Mouse (Mus musculus): ENCODE results near the gene Faap100. TPM values are rescaled to one million over a fixed set of nuclear protein-coding genes. Genes with fewer than 3 reads are reported as not detected.

The Faap100 gene
- total and polyA plus RNA-seq, 3 experiments, result 7.7 to 17.7 (median 14.3) TPM

- no peak for DNase-seq (ENCODE audit: extremely low read depth)
- Histone ChIP-seq H3K36me3 (replicated peaks in 1 of 2; ENCODE audit: control insufficient read depth in 1 of 2, insufficient read depth in 1 of 2, low read length in 1 of 2) (peaks cover 24 to 87% of the 10 kb centered on the region in 2 experiments), H3K27ac (ENCODE audit: insufficient read depth, low read depth) (no peak overlapping the region), H3K4me3 (replicated peaks in 1 of 3; ENCODE audit: low read depth in 2 of 3, low read length in 2 of 3, poor library complexity in 1 of 3) (no peak overlapping the region), H3K9ac (ENCODE audit: insufficient read depth, low read depth) (no peak overlapping the region), H3K4me2 (ENCODE audit: insufficient read depth, low read depth, poor library complexity, severe bottlenecking) (no peak overlapping the region), H3K4me1 (ENCODE audit: control insufficient read depth in 1 of 2, insufficient read depth in 2 of 2) (peaks cover 11 to 20% of the 10 kb centered on the region in 2 experiments), H3K79me2 (replicated peaks; ENCODE audit: control insufficient read depth, extremely low read depth, insufficient read depth, poor library complexity, severe bottlenecking) (no peaks in the 10 kb centered on the region), H3K9me3 (replicated peaks; ENCODE audit: low read length) (no peaks in the 10 kb centered on the region), H3K27me3 (replicated peaks) (no peaks in the 10 kb centered on the region)
- TF ChIP-seq NELFE (IDR thresholded peaks at IDR 0.05; ENCODE audit: low read depth, low read length) (no peak), SMC3 (IDR thresholded peaks at IDR 0.05; ENCODE audit: low read depth, low read length) (no peak), ZC3H11A (IDR thresholded peaks at IDR 0.05; ENCODE audit: low read depth, low read length) (no peak)
- in situ Hi-C loops (cut with MboI; ENCODE audit: low pct_ligation_motif_present, low pct_unique_long_range_greater_than_20kb, low sequenced_read_pairs), result no loop called here
- dilution Hi-C loops (cut with MboI; ENCODE audit: extremely low pct_ligation_motif_present, extremely low pct_unique_long_range_greater_than_20kb, low sequenced_read_pairs), result no loop called here
Measured at GRCm38 (mm10) chr11:120373820-120374586, 4.6 kb downstream of the Faap100 start.

GRCm38 (mm10) chr11:120373025-120373424 lies 5.5 kb downstream of the Faap100 start:
- Histone ChIP-seq H3K4me2 (ENCODE audit: insufficient read depth, low read depth, poor library complexity, severe bottlenecking) (no peak overlapping the region), H3K9ac (ENCODE audit: insufficient read depth, low read depth) (no peak overlapping the region), H3K79me2 (replicated peaks; ENCODE audit: control insufficient read depth, extremely low read depth, insufficient read depth, poor library complexity, severe bottlenecking) (no peaks in the 10 kb centered on the region), H3K36me3 (replicated peaks in 1 of 2; ENCODE audit: control insufficient read depth in 1 of 2, insufficient read depth in 1 of 2, low read length in 1 of 2) (peaks cover 24 to 95% of the 10 kb centered on the region in 2 experiments), H3K27ac (ENCODE audit: insufficient read depth, low read depth) (no peak overlapping the region), H3K9me3 (replicated peaks; ENCODE audit: low read length) (no peaks in the 10 kb centered on the region), H3K4me3 (replicated peaks in 1 of 3; ENCODE audit: low read depth in 2 of 3, low read length in 2 of 3, poor library complexity in 1 of 3) (no peak overlapping the region), H3K27me3 (replicated peaks) (no peaks in the 10 kb centered on the region), H3K4me1 (ENCODE audit: control insufficient read depth in 1 of 2, insufficient read depth in 2 of 2) (peaks cover 8 to 15% of the 10 kb centered on the region in 2 experiments)
- dilution Hi-C loops (cut with MboI; ENCODE audit: extremely low pct_ligation_motif_present, extremely low pct_unique_long_range_greater_than_20kb, low sequenced_read_pairs), result no loop called here
- no peak for DNase-seq (ENCODE audit: extremely low read depth)
- TF ChIP-seq ETS1 (conservative IDR thresholded peaks at IDR 0.05; ENCODE audit: low read depth, low read length) (no peak), CTCF (conservative IDR thresholded peaks at IDR 0.05 in 1 of 2, IDR thresholded peaks at IDR 0.05 in 1 of 2; ENCODE audit: low read depth in 2 of 2, low read length in 2 of 2) (peak in 1 of 2 experiments; percentile 7; a peak in 1 of 4 replicates)
- in situ Hi-C loops (cut with MboI; ENCODE audit: low pct_ligation_motif_present, low pct_unique_long_range_greater_than_20kb, low sequenced_read_pairs), result no loop called here

GRCm38 (mm10) chr11:120369656-120370055 lies 8.9 kb downstream of the Faap100 start:
- Histone ChIP-seq H3K4me2 (ENCODE audit: insufficient read depth, low read depth, poor library complexity, severe bottlenecking) (no peak overlapping the region), H3K36me3 (replicated peaks in 1 of 2; ENCODE audit: control insufficient read depth in 1 of 2, insufficient read depth in 1 of 2, low read length in 1 of 2) (peaks cover 17 to 74% of the 10 kb centered on the region in 2 experiments), H3K4me1 (ENCODE audit: control insufficient read depth in 1 of 2, insufficient read depth in 2 of 2) (peaks cover 5 to 17% of the 10 kb centered on the region in 2 experiments), H3K9ac (ENCODE audit: insufficient read depth, low read depth) (no peak overlapping the region), H3K79me2 (replicated peaks; ENCODE audit: control insufficient read depth, extremely low read depth, insufficient read depth, poor library complexity, severe bottlenecking) (no peaks in the 10 kb centered on the region), H3K9me3 (replicated peaks; ENCODE audit: low read length) (no peaks in the 10 kb centered on the region), H3K27me3 (replicated peaks) (no peaks in the 10 kb centered on the region), H3K27ac (ENCODE audit: insufficient read depth, low read depth) (no peak overlapping the region), H3K4me3 (replicated peaks in 1 of 3; ENCODE audit: low read depth in 2 of 3, low read length in 2 of 3, poor library complexity in 1 of 3) (no peak overlapping the region)
- in situ Hi-C loops (cut with MboI; ENCODE audit: low pct_ligation_motif_present, low pct_unique_long_range_greater_than_20kb, low sequenced_read_pairs), result no loop called here
- peak; percentile 66 for DNase-seq (ENCODE audit: extremely low read depth)
- dilution Hi-C loops (cut with MboI; ENCODE audit: extremely low pct_ligation_motif_present, extremely low pct_unique_long_range_greater_than_20kb, low sequenced_read_pairs), result no loop called here
- TF ChIP-seq CTCF (conservative IDR thresholded peaks at IDR 0.05 in 1 of 2, IDR thresholded peaks at IDR 0.05 in 1 of 2; ENCODE audit: low read depth in 2 of 2, low read length in 2 of 2) (peak; percentile 55 to 91), JUND (conservative IDR thresholded peaks at IDR 0.05; ENCODE audit: low read depth, low read length) (no peak), USF2 (conservative IDR thresholded peaks at IDR 0.05; ENCODE audit: low read depth, low read length) (no peak), PAX5 (IDR thresholded peaks at IDR 0.05; ENCODE audit: low read length) (no peak), MAZ (IDR thresholded peaks at IDR 0.05; ENCODE audit: low read depth, low read length) (0 out of 2 replicates have a peak, but pooled peaks have one; percentile 20), MXI1 (IDR thresholded peaks at IDR 0.05; ENCODE audit: low read depth, low read length) (no peak), MAFK (IDR thresholded peaks at IDR 0.05; ENCODE audit: insufficient replicate concordance, low read length) (peak; percentile 52; the same call in 1 of the 2 replicates), RAD21 (IDR thresholded peaks at IDR 0.05; ENCODE audit: low read depth, low read length) (peak; percentile 71), TBP (conservative IDR thresholded peaks at IDR 0.05; ENCODE audit: low read depth, low read length) (no peak), SMC3 (IDR thresholded peaks at IDR 0.05; ENCODE audit: low read depth, low read length) (peak; percentile 91), GABPA (IDR thresholded peaks at IDR 0.05; ENCODE audit: insufficient replicate concordance, low read depth, low read length) (no peak), MAX (IDR thresholded peaks at IDR 0.05; ENCODE audit: low read length) (peak; percentile 38; the same call in 1 of the 2 replicates), IRF4 (IDR thresholded peaks at IDR 0.05; ENCODE audit: low read depth, low read length) (peak; percentile 8; the same call in 1 of the 2 replicates), HCFC1 (IDR thresholded peaks at IDR 0.05; ENCODE audit: low read depth, low read length) (no peak), ETS1 (conservative IDR thresholded peaks at IDR 0.05; ENCODE audit: low read depth, low read length) (no peak), TCF12 (IDR thresholded peaks at IDR 0.05; ENCODE audit: low read depth, low read length) (peak; percentile 41; the same call in 1 of the 2 replicates), BHLHE40 (IDR thresholded peaks at IDR 0.05; ENCODE audit: low read depth, low read length) (no peak)
